Mouse (Mus musculus) lung, postnatal 0 days (tissue): ENCODE results near the gene Fam71e2. TPM values are rescaled to one million over a fixed set of nuclear protein-coding genes. Genes with fewer than 3 reads are reported as not detected.

Experiments used
- ATAC-seq: fragments of 200-750 bp; cut with Nextera tagmentation; 2 replicates; pipeline ENCODE4 v1.8.0; 2017; ENCODE audit warnings: moderate library complexity
- DNase-seq: peaks from one replicate; pipeline ENCODE4 v3.0.0-alpha.2; 2016; ENCODE audit warnings: low spot score
- H3K27ac ChIP-seq: fragments of 300-500 bp; sonication (generic); 2 replicates; pipeline ENCODE4 v1.5.1; 2014; ENCODE audit warnings: antibody characterized with exemption, mild to moderate bottlenecking, low read length, mixed read lengths
- H3K27me3 ChIP-seq: fragments of 300-500 bp; sonication (generic); replicated peaks from 2 replicates; pipeline ENCODE4 v1.6.1; 2014; ENCODE audit warnings: low read length, mixed read lengths; ENCODE audit not compliant: insufficient read depth
- H3K36me3 ChIP-seq: fragments of 300-500 bp; sonication (generic); 2 replicates; pipeline ENCODE4 v1.6.1; 2014; ENCODE audit warnings: low read length, mixed read lengths; ENCODE audit not compliant: insufficient read depth
- H3K4me1 ChIP-seq: fragments of 300-500 bp; sonication (generic); 2 replicates; pipeline ENCODE4 v1.6.1; 2014; ENCODE audit warnings: antibody characterized with exemption, low read depth, low read length, mixed read lengths; ENCODE audit not compliant: insufficient read depth
- H3K4me2 ChIP-seq: fragments of 300-500 bp; sonication (generic); replicated peaks from 2 replicates; pipeline ENCODE4 v1.6.1; 2014; ENCODE audit warnings: low read depth, mild to moderate bottlenecking, low read length, moderate library complexity, mixed read lengths
- H3K4me3 ChIP-seq: fragments of 300-500 bp; sonication (generic); 2 replicates; pipeline ENCODE4 v1.5.1; 2014; ENCODE audit warnings: low read depth, low read length
- H3K9ac ChIP-seq: fragments of 300-500 bp; sonication (generic); replicated peaks from 2 replicates; pipeline ENCODE4 v1.6.1; 2014; ENCODE audit warnings: low read depth, mild to moderate bottlenecking
- H3K9me3 ChIP-seq: fragments of 300-500 bp; sonication (generic); 2 replicates; pipeline ENCODE4 v1.6.1; 2016; ENCODE audit warnings: low read length, mixed read lengths
- CTCF ChIP-seq: IDR thresholded peaks from 2 replicates; pipeline ENCODE4 v1.5.1; 2016; ENCODE audit warnings: antibody characterized with exemption, mild to moderate bottlenecking
- EP300 ChIP-seq: IDR thresholded peaks from 2 replicates; pipeline ENCODE4 v1.6.1; 2016; ENCODE audit warnings: antibody characterized with exemption, mild to moderate bottlenecking, control low read depth
- WGBS: fragments of 180-500 bp; shearing (Covaris S2); extraction: QIAGEN DNeasy Blood & Tissue Kit; methylation state at CpG from one replicate; pipeline ENCODE4 v1.1.7; 2014; 5-methylcytosine and 5-hydroxymethylcytosine counted together
- polyA plus RNA-seq: library from polyadenylated mRNA; unstranded; fragments of >200 nt; fragmentation: Nextera tagmentation; extraction: Ambion mirVana; gene quantifications from 2 replicates; pipeline ENCODE4 v1.2.1, GENCODE M21; 2015

Gene Fam71e2
- polyA plus RNA-seq, 1 experiment from 2014 or later = not detected

- peak within 1 kb of the TSS; percentile 73 for H3K4me3 ChIP-seq
- DNase-seq (peak; percentile 100), ATAC-seq (peak; percentile 92)
- 0 out of 2 replicates have a peak, but pooled peaks cover 7% of the 10 kb centered on the region for H3K4me1 ChIP-seq
- WGBS = under 1% methylated on average over 47 of the region's 54 CpGs
- TF ChIP-seq CTCF = no peak
- peak; percentile 43; the same call in 1 of the 2 replicates for TF ChIP-seq EP300
- H3K36me3 ChIP-seq = peaks cover 4% of the 10 kb centered on the region; the same call in 1 of the 2 replicates
- peak within 1 kb of the TSS; percentile 91 for H3K27ac ChIP-seq
- no peaks in the 10 kb centered on the region for H3K27me3 ChIP-seq
- peak within 1 kb of the TSS; percentile 83 for H3K9ac ChIP-seq
- H3K4me2 ChIP-seq = peak within 1 kb of the TSS; percentile 72
- H3K9me3 ChIP-seq = no peaks in the 10 kb centered on the region
These were observed 21.4 kb upstream of the Fam71e2 start, which contains the start of gene Rpl28 for GRCm38 (mm10) chr7:4792278-4793212. Gene Rpl28 (plus strand): TSS chr7:4792874.

GRCm38 (mm10) chr7:4789436-4789935, 18.4 kb upstream of the Fam71e2 start, which contains the start of gene Tmem238:
Gene Tmem238 (minus strand): TSS chr7:4789656.
- Histone ChIP-seq H3K27ac (peak within 1 kb of the TSS; percentile 84), H3K9ac (peak within 1 kb of the TSS; percentile 64), H3K27me3 (no peaks in the 10 kb centered on the region), H3K4me1 (0 out of 2 replicates have a peak, but pooled peaks cover 7% of the 10 kb centered on the region), H3K4me2 (peak within 1 kb of the TSS; percentile 94), H3K36me3 (no peaks in the 10 kb centered on the region), H3K4me3 (peak within 1 kb of the TSS; percentile 58), H3K9me3 (no peaks in the 10 kb centered on the region)
- ATAC-seq = peak; percentile 68
- 5% methylated on average over 33 of the region's 40 CpGs for WGBS
- TF ChIP-seq EP300 (no peak), CTCF (no peak)
- peak; percentile 74 for DNase-seq

- Histone ChIP-seq H3K4me2 (peak overlapping the region; percentile 94), H3K27me3 (no peaks in the 10 kb centered on the region), H3K27ac (peak overlapping the region; percentile 84), H3K9ac (peak overlapping the region; percentile 64), H3K9me3 (no peaks in the 10 kb centered on the region), H3K4me1 (0 out of 2 replicates have a peak, but pooled peaks cover 7% of the 10 kb centered on the region), H3K4me3 (peak overlapping the region; percentile 58), H3K36me3 (no peaks in the 10 kb centered on the region)
- DNase-seq (peak; percentile 75), ATAC-seq (peak; percentile 39)
- TF ChIP-seq CTCF = peak; percentile 54
- no peak for TF ChIP-seq EP300
- WGBS = 3% methylated on average over 46 of the region's 64 CpGs
These were observed 17.7 kb upstream of the Fam71e2 start for GRCm38 (mm10) chr7:4788499-4789435.

GRCm38 (mm10) chr7:4783667-4784268, 12.7 kb upstream of the Fam71e2 start:
- Histone ChIP-seq H3K9me3 (no peaks in the 10 kb centered on the region), H3K27ac (no peak overlapping the region), H3K4me1 (0 out of 2 replicates have a peak, but pooled peaks cover 7% of the 10 kb centered on the region), H3K27me3 (no peaks in the 10 kb centered on the region), H3K4me2 (no peak overlapping the region), H3K9ac (no peak overlapping the region), H3K4me3 (no peak overlapping the region), H3K36me3 (no peaks in the 10 kb centered on the region)
- DNase-seq = no peak
- no peak for ATAC-seq
- TF ChIP-seq EP300 (no peak), CTCF (no peak)
- WGBS = 76% methylated on average over 14 of the region's 14 CpGs

GRCm38 (mm10) chr7:4782759-4783158, 11.7 kb upstream of the Fam71e2 start, which contains the start of the genes Il11 and Tmem190:
Gene Il11 (minus strand): TSS chr7:4782859.
Gene Tmem190 (plus strand): TSS chr7:4782937.
- no peaks in the 10 kb centered on the region for H3K27me3 ChIP-seq
- 74% methylated on average over 2 of the region's 2 CpGs for WGBS

More at GRCm38 (mm10) chr7:4782759-4783158, 11.7 kb upstream of the Fam71e2 start, which contains the start of the genes Il11 and Tmem190:
- DNase-seq = no peak
- Histone ChIP-seq H3K4me1 (0 out of 2 replicates have a peak, but pooled peaks cover 4% of the 10 kb centered on the region), H3K4me3 (no peak within 1 kb of the TSS), H3K4me2 (no peak within 1 kb of the TSS), H3K27ac (no peak within 1 kb of the TSS), H3K9me3 (no peaks in the 10 kb centered on the region), H3K9ac (no peak within 1 kb of the TSS), H3K36me3 (no peaks in the 10 kb centered on the region)
- TF ChIP-seq CTCF = no peak
- no peak for TF ChIP-seq EP300
- ATAC-seq = no peak
